Mouse (Mus musculus): ENCODE data around the gene Crybg2.

DNA sequence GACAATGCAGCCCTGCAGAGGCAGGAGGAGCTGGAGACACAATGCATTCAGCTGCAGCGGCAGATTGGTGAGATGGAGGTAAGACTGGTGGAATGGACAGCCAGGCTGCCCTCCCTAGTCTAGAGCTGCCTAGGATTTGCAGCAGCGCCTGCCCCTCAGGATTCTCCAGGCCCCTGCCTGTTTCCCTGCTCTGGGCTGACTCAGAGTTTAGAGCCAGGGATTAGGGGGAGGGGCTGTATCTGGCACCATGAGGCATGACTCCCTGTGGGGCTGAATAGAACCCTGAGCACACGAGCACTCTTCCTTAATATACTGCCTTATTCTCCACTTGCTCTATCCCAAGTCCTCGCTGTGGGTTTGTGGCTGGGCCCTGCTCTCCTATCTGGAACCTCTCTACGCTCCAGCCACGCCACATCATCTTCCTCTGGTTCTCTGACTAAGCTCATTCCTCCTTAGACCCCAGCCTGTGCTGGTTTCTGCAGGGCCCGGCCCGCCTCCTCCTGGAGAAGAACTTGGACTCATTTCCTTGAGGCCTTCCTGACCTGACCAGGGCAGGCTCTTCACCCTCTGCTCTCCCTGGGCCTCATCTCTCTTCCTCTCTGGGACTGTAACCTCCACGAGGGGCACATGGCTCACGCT lies 52.9 kb downstream of the Crybg2 start:
- TF ChIP-seq CTCF (IDR thresholded peaks at IDR 0.05; ENCODE audit: low read depth, low read length), result no peak
- TF ChIP-seq GATA1 (IDR thresholded peaks at IDR 0.05; ENCODE audit: borderline replicate concordance, low read length), result no peak
- TF ChIP-seq TAL1 (conservative IDR thresholded peaks at IDR 0.05; ENCODE audit: low read depth, low read length), result no peak
- TF ChIP-seq GATA2 (IDR thresholded peaks at IDR 0.05; ENCODE audit: borderline replicate concordance, low read depth, low read length), result no peak
